Comparison of ENCODE assay signal across 24 mouse cellular contexts in the genomic region with DNA sequence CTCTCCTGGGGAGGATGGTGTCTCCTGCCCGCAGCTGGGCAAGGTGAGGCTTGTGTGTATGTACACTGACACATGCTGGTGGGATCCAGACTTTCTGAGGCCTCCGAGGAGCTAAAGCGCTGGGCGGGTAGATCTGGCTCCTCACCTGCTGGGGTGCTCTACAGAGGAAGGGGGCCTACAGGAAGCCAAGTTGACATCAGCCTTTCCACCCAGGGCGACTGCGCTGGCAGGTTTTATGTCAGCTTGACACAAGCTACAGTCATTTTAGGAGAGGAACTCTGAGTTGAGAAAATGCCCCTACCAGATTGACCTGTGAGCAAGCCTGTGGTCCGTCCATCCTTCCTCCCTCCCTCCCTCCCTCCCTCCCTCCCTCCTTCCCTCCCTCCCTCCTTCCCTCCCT. TPM values are rescaled to one million over a fixed set of nuclear protein-coding genes. Genes with fewer than 3 reads are reported as not detected.
"Had no signal": no experiment of that assay in that cellular context is flagged by ENCODE, and none has a peak within 500 bp of the region (broad histone marks: within the 10 kb centered on the region; RNA-seq: fewer than 3 reads in every experiment).

No protein-coding gene starts in this region.

- DNase-seq: liver, postnatal 0 days; lung, adult 2 months; lung, postnatal 14 days; lung, postnatal 36 days; retina, postnatal 1 day; right cerebral cortex, adult 18-20 months; right cerebral cortex, postnatal 25 days; right cerebral cortex, postnatal 4 days; spleen, adult 18-20 months; thymus, adult 2 months; thymus, postnatal 14 days had no signal

- ATAC-seq: liver, postnatal 0 days; lung, postnatal 0 days; midbrain, embryonic 13.5 days; midbrain, embryonic 15.5 days had no signal

RNA-seq across cellular contexts. Expression of a gene that starts 29.7 kb away (rescaled TPM):
- total RNA-seq: megakaryocyte progenitor cell, adult 5-6 weeks; monocyte, adult 5-6 weeks had no signal
- polyA plus RNA-seq: liver, embryonic 15.5 days; liver, postnatal 0 days; lung, adult 2 months; lung, postnatal 0 days; macrophage had no signal

RNA-seq across cellular contexts. Expression of a gene that starts 58.2 kb away (rescaled TPM):
- total RNA-seq: megakaryocyte progenitor cell, adult 5-6 weeks; midbrain, postnatal 0 days; monocyte, adult 5-6 weeks had no signal
- polyA plus RNA-seq: liver, embryonic 15.5 days; liver, postnatal 0 days; lung, embryonic 15.5 days; lung, postnatal 0 days; macrophage; midbrain, embryonic 11.5 days; midbrain, embryonic 13.5 days; midbrain, embryonic 15.5 days; midbrain, postnatal 0 days; neural tube, embryonic 11.5 days; neural tube, embryonic 13.5 days; neural tube, embryonic 15.5 days had no signal
